Mouse (Mus musculus) CH12F3 (cell line): Measurements from ENCODE around the gene Npy5r.

Source experiments
- in situ Hi-C: fragments of 300-500 bp; cut with MboI; formaldehyde crosslinking; loops from 2 replicates; pipeline ENCODE4 v1.14.3; 2020; ENCODE audit warnings: low sequenced_read_pairs

The Npy5r gene

DNA sequence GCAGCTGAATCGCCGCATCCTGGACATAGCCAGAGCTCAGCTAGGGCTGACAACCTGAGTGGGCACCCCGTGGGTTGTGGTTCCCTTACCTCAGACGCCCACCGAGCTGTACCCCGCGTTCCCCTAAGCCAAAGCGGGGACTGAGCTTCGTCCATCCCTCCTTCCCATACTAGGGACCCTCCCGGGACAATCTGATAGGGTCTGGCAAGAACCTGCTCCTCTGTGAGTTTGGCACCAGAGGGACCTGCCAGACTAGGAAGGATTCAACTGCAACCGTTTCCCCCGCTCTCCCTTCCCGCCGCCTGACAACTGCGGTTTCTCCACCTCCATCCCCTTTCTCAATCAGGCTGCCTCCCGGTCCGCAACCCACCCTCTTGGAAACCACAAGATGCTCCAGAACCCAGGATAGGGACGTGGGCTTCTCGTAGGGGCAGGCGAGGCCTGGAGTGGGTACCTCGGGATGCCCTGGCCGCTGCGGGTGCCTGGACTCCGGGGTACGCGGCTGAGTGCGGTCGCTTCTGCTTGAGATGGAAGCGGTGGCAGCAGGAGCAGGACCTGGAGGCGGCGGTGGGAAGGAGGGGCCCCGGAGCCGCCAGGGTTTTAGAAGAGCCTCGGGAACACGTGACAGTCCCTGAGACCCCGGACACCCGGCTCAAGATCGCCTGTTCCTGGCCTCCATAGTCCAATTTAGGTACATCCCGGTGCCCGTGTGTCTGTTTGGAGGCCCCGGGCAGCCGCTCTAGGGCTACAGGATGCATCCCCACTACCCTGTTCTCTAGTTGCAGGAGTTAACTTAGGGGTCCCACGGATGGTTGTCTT is at the start of gene Npy5r:
Gene Npy5r (minus strand): TSS at position 618 of the 819 bp plus-strand sequence.
- in situ Hi-C loops, result no loop called here

DNA sequence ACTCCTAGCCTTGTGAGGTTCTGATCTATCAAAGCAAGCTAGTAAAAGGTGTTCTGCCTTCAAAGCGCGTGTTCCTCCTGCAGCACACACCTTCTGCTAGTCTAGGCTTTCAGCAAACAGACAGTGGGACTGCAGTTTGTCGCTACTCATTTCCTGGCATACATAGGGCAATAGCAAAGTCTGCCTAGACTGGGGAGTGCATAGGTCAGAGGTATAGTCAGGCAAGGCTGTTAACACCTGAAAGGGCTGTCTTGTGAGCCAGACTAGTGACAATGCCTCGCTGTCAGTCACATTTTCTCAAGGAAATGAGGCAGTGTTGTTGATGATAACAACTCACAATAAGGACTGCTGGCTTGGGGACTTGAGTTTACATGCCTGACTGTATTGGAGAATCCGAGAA is 44.0 kb upstream of the Npy5r start:
- in situ Hi-C loops, result no loop called here

DNA sequence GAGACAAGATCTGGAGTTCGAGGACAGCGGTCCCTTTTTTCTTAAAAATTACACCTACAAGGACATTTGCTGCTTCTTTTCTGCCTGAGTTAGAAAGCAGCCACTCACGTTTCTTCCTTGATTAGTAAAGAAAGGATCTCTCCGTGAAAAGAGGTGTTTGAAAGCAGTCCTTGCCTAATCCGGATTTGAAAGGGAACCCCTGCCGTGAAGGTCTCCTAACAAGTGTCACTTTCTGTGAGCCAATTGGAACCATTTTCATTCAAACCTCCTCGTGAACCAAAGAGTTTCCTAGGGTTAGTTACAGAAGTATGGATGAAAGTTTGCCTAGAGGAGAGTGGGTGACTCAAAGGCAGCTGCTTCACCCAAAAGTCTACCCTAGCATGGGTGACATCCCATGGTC is 41.5 kb upstream of the Npy5r start:
- in situ Hi-C loops, result no loop called here

DNA sequence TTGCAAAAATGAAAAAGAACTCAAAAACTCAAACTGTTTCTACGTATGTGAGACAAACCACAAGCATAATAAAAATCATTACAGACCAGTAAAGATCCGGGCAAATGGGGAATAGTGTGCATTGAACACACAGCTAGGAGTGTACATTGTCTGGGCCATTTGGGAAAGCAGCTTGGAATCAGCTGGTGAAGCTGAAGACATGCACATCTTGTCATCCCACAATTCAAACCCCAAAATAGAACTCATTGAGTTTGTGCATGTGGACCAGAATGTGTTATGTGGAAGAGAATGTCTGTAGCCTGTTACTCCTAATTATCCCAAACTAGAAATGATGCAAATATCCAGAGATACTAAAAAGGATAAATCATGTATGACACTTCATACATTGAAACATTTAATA is 34.9 kb upstream of the Npy5r start:
- in situ Hi-C loops, result no loop called here

DNA sequence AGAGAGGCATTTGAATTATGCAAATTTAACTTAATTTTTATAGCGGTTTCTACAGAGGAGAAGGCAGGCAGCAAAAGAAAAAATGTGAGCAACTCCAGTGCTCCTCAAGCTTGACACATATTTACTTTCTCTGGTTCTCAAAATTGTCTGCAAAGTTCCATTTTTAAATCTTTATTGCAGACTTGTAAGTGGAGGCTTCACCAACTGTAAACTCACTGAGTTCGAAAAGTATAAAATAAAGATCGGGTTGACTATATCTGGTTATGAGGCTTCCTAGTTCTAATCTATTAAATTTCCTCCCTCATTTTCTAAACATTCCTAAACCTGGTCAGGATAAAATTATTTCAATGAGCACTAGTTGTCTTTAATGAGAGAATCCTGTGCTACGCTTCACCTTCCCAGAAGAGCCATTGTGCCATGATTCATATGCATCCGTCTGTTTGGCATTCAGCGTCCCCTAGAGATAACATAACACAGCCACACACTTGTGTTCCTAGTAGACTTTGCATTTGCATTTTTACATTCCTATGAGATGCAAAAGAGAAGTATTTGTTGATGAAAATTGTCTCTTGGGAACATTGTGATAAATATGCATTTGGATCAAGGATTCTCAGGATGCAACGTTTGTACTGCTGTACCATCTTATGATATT is 26.5 kb upstream of the Npy5r start:
- in situ Hi-C loops, result no loop called here

DNA sequence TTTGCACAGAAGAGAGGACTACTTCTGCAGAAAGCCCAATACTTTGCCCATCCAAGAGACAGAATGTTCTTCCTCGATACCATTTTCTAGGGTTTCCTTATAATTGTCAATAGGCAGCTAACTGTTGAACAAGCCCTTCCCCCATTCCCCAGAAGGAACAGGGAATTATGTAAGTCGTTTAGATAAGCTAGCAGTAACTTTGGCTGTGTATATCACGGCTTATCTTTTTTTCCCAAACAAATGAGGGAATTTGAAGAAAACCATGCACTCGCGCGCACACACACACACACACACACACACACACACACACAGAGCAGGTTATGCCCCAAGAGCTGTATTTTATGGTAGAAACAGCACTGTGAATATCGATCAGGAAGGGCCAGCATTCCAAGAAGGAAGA is 10.9 kb upstream of the Npy5r start:
- in situ Hi-C loops, result no loop called here

DNA sequence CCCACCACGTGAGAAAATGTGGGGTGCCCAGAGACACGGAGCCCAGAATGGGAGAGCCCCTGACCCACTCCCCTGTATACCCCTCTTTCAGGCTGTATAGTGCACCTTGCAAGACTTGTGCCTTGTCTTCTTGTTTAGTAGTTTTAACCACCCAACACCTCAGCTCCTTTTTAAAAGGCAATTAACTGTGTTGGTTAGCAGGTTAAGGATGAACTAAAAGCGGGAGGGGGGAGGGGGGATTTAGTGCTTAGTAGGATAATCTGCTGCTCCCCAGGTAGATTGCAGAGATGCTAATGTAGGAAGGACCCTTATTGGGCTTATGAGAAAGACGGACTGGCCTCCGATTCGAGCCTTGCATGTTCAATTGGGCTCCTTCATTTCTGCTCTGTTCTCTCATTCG is 10.1 kb upstream of the Npy5r start:
- in situ Hi-C loops, result no loop called here

DNA sequence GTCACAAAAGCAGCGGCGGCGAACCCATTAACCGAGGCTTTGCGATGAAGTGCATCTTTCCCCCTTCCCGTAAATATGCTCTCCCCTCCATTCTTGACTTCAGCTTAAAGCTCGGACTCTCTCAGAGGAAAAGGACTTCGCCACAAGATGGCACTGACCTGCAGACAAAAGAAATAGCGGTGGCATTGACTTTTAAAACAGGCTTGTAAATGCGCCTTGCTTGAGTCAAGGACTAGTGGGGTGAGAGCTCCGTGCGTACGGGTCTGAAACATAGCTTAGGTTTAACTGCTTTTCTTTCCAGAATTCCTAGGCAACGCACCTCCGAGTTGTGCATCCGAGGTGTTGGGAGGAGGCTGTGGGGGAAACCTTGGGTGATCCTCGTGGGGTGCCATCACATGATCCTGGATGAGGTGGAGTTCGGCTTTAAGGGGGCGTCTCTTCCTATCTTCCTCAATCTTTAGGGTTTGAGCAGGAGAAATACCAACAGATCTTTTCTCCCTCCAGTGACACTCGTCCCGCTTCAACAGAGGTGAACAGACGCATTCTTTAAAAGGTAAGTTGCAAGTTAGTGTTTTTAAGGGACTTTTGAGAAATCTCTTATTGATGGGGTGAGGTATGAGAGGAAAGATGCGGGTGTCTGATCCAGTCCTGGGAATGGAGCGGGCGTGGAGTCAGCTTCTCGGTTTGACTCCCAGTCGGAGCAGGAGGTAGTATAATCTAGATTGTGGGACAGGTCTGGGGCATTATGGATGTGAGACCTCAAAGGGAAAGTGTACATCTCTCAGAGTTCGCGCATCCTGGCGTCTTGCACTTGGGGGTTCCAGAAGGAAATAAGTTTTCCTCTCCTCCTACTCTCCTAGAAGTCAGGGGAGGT is 9.3 kb upstream of the Npy5r start, which contains the start of gene Npy1r:
Gene Npy1r (plus strand): TSS at position 223 of the 874 bp plus-strand sequence.
- in situ Hi-C loops, result no loop called here

DNA sequence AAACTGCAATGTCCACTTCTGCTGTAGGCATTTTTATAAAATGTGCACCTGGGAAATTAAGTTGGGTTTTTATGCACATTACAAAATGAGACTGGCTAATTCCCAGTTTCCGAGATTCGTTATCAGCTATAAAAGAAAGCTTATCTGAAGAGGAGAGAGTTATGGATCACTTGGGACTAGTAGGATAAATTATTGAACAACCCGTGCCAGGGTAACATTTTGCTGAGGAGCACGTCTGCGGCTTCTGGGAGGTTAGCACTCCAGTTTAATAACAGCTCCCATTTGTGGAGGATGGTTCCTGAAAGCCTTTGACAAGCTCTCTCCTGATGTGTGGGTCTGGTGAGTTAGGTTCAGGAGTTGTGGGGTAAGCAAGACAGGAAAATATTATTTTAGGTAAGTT is 2.5 kb upstream of the Npy5r start:
- in situ Hi-C loops, result no loop called here

DNA sequence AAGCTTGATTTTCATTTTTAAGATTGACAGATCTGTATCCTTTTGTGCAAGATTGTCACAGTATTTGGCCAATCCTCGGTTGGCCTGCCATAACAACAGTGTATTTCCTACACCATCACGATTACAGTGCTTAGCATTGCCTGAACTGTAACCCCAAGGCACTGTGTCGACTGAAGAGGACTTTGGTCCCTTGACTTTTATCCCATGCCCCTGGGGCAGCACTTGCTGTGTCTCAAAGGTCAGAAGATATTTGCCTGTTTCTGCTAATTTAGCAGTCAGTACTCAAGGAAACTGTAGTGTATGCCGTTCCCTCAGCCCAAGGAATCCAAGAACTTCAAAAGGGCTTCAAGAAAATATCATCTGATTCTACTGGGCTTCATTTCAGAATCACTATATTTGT is 871 bp upstream of the Npy5r start:
- in situ Hi-C loops, result no loop called here

DNA sequence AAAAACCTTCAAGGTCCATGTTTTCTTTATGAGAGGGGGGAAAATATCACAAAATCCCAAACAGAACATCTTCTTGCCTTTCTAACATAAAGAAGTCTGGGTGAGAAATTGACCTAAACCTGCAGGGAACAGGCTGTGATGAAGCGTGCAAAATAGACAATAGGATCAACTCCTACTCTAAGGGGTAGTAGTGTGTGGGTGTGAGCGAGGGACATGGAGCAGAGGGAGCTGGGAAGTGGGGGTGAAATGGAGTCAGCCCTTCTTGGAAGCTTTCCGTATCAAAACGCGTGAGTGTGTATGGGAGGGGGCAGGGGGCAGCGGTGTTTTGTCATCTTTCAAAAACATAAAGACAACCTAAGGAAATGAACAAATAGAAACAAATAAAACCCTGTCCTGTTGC is 467 bp upstream of the Npy5r start:
- in situ Hi-C loops, result no loop called here

DNA sequence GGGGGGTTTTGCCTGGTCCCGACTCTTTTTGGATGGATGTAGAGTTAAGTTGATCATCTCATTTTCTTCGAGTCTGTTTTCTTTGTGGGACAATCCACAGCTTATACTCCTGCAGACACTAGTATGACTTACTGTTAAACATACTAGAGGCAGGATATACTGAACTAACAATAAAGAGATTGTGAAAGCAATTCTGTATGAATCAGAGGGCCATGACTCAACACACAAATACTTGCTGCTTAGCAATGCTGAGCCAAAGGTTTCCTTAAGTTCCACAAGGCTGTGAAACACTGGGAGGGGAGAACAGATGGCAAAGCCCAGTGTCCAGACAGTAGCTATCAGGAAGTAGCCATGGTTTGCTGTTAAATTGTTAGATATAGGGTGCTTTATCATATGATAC is 6.7 kb downstream of the Npy5r start:
- in situ Hi-C loops, result no loop called here

DNA sequence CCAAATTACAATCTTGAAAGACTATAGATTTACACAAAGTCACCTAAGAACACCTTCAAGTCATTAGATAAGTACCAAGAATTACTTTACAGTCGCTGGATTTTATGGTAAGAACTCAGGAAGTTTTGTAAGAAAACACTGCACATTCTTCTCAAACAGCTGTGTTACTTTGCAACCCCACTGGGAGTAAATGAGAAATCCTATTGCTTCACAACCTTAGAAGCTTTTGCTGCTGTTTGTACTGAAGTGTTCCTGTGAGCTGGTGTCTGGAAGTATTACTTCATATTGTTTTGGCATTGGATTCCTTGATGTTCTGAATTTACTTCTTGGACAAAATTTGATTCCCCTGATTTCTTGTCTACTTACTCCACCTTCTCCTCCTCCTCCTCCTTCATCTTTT is 57.2 kb downstream of the Npy5r start:
- in situ Hi-C loops, result no loop called here
